Mouse (Mus musculus) B cell, adult 2 months (primary cell): ENCODE measurements around the gene Rit1.
"Not testable (repeated sequence)": the region's sequence is repeated elsewhere in the genome, so short reads cannot be mapped to it uniquely, and the experiment has no call there.

Source experiments
- DNase-seq, 2 experiments: peaks; one replicate each; pipeline ENCODE4 v3.0.0; 2022

Rit1 gene

GRCm38 (mm10) chr3:88740147-88740546, 23.5 kb downstream of the Rit1 start:
- peak; percentile 15 to 31 for DNase-seq

DNA sequence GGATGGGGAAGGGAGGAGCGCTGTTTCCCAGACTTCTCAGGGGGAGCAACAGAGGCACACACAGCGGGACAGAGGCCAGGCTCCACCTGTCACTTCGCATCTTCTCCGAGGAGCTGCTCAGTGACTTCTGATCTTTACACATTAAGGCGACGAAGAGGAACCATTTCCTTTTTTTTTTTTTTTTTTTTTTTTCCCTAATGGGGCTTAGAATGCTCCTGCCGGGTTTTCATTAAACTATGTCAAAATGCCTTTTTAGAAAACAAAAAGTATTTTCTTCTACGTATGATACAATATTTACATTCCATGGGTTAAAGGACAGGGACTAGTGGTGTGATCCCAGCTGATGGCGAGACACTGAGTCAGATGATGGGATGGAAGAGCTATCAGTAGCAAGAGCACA, 28.9 kb downstream of the Rit1 start:
- DNase-seq: no peak

DNA sequence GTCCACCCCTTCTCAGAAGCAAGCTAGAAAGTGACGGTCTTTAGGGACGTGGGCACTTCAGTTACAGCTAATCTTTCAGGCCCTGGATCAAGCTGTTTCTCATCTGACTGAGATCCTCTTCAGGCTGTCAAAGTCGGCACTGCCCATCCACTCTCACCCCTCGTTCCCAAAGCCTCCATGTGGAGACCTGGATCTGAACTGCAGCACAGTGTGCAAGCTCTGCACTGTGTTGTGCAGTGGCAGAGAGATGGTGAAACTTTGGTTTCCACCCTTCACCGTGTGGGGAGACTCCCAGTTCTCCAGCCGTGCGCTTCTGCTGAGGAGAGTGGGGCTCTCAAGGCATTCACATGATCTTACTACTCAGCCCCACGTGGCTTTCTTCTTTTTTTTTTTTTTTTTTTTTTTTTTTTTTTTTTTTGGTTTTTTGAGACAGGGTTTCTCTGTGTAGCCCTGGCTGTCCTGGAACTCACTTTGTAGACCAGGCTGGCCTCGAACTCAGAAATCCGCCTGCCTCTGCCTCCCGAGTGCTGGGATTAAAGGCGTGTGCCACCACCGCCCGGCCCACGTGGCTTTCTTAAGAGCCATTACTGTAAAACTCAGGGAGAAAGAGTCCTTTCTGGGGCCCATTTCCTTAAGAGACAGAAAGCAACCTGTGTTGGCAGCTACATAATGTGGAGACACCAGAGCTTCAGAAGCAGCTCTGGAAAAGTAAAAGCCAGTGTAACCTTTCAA, 29.7 kb downstream of the Rit1 start:
- DNase-seq: no peak

- DNase-seq: no peak
Observed at GRCm38 (mm10) chr3:88746871-88747231, 30.2 kb downstream of the Rit1 start.

GRCm38 (mm10) chr3:88754283-88754682, 37.6 kb downstream of the Rit1 start:
- no peak for DNase-seq

DNA sequence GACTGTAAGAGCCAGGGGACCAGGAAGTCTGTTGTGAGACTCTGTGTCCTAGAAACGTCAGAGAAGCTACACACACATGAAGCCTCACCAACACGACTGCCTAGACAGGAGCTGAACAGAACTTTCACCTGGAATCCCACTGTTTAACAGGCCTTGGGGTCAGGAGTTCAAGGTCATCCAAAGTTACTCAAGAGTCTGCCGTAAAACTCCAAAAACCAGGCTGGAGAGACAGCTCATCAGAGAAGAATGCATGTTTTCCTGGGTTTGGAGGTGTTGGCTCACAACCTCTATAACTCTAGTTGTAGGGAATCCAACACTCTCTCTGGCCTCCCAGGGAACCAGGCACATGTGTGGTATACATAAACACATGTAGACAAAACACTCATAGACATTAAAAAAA, 38.9 kb downstream of the Rit1 start:
- DNase-seq: no peak

DNA sequence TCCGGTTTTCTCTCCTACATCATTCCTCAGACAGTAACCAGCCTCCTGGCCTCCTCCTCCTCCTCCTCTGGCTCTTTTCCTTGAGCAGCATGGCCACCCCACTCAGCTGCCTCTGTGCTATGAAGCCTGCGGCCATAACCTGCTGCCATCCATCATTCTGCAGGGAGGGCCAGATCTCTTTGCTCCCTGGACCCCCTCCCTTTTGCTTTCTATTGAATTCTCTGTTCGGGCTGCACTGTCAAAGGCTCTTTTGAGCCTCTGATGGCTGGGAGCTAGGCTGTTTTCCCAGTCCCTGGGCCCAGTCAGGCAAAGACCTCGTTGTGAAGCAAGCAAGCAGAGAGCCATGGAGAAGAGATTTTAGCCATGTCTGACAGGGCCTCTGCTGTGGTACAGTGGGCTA, 39.6 kb downstream of the Rit1 start:
- no peak for DNase-seq

DNA sequence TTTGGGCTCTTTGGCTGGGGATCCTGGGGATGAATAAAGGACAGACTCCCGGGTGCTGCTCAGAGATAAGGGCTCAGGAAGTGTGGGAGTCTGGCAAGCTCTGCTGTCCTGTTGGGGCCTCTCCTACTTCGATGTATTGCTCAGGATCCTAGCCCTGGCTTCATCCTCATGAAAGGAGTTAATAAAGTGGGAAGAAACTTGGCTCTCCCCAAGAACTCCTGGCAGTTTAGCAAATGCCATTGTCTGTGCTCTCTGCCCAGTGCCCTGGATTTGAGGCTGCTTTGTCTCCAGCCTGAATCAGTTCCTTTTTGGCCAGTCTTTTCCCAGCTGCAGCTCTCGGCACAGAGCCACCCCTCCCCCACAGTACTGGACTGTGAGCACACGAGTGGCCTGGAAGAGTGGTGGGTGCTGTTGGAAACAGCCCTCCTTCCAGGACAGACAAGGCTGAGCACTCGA, 41.4 kb downstream of the Rit1 start:
- DNase-seq: no peak

DNA sequence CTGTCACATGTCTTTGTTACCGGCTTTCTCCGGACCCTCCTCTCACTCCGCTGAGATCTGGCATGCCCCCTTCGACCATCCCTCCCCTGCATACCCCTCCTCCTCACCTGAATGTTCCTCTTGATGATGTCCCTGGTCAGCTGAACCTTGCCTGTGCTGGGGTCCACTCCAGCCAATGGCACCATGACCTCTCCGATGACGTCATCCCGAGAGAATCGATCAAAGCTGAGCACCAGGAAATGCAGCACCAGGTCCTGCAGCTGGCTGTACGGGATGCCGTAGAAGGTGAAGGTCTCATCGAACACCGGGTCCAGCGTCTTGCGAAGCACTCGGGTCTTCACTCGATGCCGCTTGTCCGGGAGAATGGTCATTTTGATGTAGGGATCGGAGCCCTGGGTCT, 45.0 kb downstream of the Rit1 start:
- no peak for DNase-seq

- no peak for DNase-seq
Observed at GRCm38 (mm10) chr3:88762401-88762831, 45.8 kb downstream of the Rit1 start.

DNA sequence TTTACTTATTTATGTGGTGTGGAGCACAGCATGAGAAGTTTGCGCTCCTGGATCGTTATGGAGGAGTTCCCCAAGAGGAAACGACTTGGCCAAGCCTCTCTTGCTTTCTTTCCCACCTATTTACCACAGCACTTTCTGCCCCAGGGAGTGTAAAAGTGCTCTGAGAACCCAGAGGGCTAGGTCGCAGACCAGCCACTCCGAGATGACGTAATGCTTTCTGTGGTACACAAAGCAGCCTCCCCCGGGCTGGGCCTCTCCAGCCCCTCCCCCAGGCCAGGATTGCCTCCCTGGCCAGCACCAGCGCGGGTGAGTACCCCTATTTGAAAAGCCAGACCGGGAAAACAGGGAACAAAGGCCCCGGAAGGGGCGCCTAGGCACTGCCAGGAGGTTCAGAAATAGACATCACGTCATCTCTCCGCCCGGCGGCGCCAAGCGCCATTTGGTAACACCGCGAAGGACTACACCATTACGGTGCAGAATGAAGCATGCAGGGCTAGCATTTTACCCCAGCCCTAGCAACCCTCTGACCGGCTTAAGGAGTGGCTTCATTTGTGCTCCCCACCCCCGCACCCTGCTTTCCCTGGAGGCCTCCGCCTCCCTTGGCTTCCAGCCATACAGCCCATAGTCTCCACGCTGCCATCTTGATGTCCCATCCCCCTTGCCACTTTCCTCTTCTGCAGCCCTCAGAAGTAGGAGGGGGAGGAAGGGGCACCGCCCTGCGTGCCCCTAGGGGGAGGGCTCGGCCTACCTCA, 54.7 kb downstream of the Rit1 start:
- DNase-seq: peak; percentile 24 to 27

GRCm38 (mm10) chr3:88771941-88772280, 55.3 kb downstream of the Rit1 start:
- DNase-seq: not testable (repeated sequence)

- peak; percentile 90 to 91 for DNase-seq
Observed at GRCm38 (mm10) chr3:88772399-88772798, 55.8 kb downstream of the Rit1 start.

DNA sequence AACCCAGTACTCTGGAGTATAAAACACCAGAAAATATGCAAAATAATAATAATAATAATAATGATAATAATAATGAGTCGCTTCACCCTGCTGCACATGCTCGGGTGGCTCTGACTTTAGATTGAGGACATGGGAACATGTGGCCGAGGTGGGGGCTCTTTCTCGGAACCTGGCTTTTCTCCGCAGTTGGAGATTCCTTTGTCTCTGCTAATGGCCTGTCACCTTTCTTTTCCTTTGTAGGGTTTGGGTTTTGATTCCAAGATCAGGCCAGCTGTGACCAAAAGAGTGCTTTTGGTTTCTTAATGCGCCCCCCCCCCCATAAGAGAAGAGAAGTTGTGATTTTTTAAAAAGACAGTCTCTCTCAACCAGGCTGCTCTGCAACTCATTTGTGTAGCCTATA, 56.5 kb downstream of the Rit1 start:
- not testable (repeated sequence) for DNase-seq

GRCm38 (mm10) chr3:88774939-88775841, 58.6 kb downstream of the Rit1 start, which contains the start of gene Syt11:
Syt11 (minus strand) TSS chr3:88775164.
- peak; percentile 54 to 67 for DNase-seq
